Mouse (Mus musculus): Measurements from ENCODE around the gene Samd5.

- no peak for TF ChIP-seq EP300 (IDR thresholded peaks at IDR 0.05; ENCODE audit: low read depth)
- TF ChIP-seq CTCF (IDR thresholded peaks at IDR 0.05; ENCODE audit: low read depth): no peak
Observed at GRCm38 (mm10) chr10:9605635-9606034, 69.4 kb downstream of the Samd5 start.
